Mouse (Mus musculus) embryonic facial prominence, embryonic 14.5 days (tissue): ENCODE data around the gene Atg14. TPM values are rescaled to one million over a fixed set of nuclear protein-coding genes. Genes with fewer than 3 reads are reported as not detected.

Source experiments
- ATAC-seq: fragments of 200-750 bp; cut with Nextera tagmentation; 2 replicates; pipeline ENCODE4 v1.8.0; 2017; ENCODE audit warnings: low read depth, moderate number of reproducible peaks, moderate TSS enrichment
- DNase-seq: peaks from one replicate; pipeline ENCODE4 v3.0.0-alpha.2; 2015; ENCODE audit warnings: low spot score
- H3K27ac ChIP-seq: fragments of 300-500 bp; sonication (generic); replicated peaks from 2 replicates; pipeline ENCODE4 v1.5.1; 2014; ENCODE audit warnings: low read depth, mild to moderate bottlenecking, low read length, moderate library complexity
- H3K27me3 ChIP-seq: fragments of 300-500 bp; sonication (generic); replicated peaks from 2 replicates; pipeline ENCODE4 v1.6.1; 2014; ENCODE audit warnings: low read length; ENCODE audit not compliant: control insufficient read depth, insufficient read depth
- H3K36me3 ChIP-seq: fragments of 300-500 bp; sonication (generic); 2 replicates; pipeline ENCODE4 v1.6.1; 2014; ENCODE audit warnings: low read length, mixed read lengths; ENCODE audit not compliant: control insufficient read depth, insufficient read depth
- H3K4me1 ChIP-seq: fragments of 300-500 bp; sonication (generic); 2 replicates; pipeline ENCODE4 v1.6.1; 2014; ENCODE audit warnings: antibody characterized with exemption, low read length; ENCODE audit not compliant: control insufficient read depth, insufficient read depth
- H3K4me2 ChIP-seq: fragments of 300-500 bp; sonication (generic); 2 replicates; pipeline ENCODE4 v1.6.1; 2014; ENCODE audit warnings: low read depth, mild to moderate bottlenecking, low read length, moderate library complexity, mixed read lengths
- H3K4me3 ChIP-seq: fragments of 300-500 bp; sonication (generic); 2 replicates; pipeline ENCODE4 v1.5.1; 2014; ENCODE audit warnings: low read depth, mild to moderate bottlenecking, low read length
- H3K9ac ChIP-seq: fragments of 300-500 bp; sonication (generic); 2 replicates; pipeline ENCODE4 v1.6.1; 2014; ENCODE audit warnings: low read depth, mild to moderate bottlenecking, low read length, moderate library complexity, mixed read lengths
- H3K9me3 ChIP-seq: fragments of 300-500 bp; sonication (generic); 2 replicates; pipeline ENCODE4 v1.6.1; 2016; ENCODE audit warnings: low read length; ENCODE audit not compliant: control insufficient read depth
- WGBS: fragments of 180-500 bp; shearing (Covaris S2); extraction: QIAGEN DNeasy Blood & Tissue Kit; methylation state at CpG from one replicate; pipeline ENCODE4 v1.1.7; 2014; 5-methylcytosine and 5-hydroxymethylcytosine counted together
- polyA plus RNA-seq: library from polyadenylated mRNA; unstranded; fragments of >200 nt; fragmentation: Nextera tagmentation; extraction: Ambion mirVana; gene quantifications from 2 replicates; pipeline ENCODE4 v1.2.1, GENCODE M21; 2014

The Atg14 gene
- polyA plus RNA-seq, 1 experiment from 2014 or later, result 12.5 TPM

GRCm38 (mm10) chr14:47581280-47581679, 10.8 kb upstream of the Atg14 start:
- no peaks in the 10 kb centered on the region for H3K36me3 ChIP-seq
- no peaks in the 10 kb centered on the region for H3K9me3 ChIP-seq
- no peak overlapping the region for H3K27ac ChIP-seq
- no peak for DNase-seq
- no peak for ATAC-seq
- no peak overlapping the region for H3K4me3 ChIP-seq
- H3K4me2 ChIP-seq, result no peak overlapping the region
- H3K27me3 ChIP-seq, result no peaks in the 10 kb centered on the region
- H3K9ac ChIP-seq, result no peak overlapping the region
- 50% methylated on average over 1 of the region's 1 CpGs for WGBS
- H3K4me1 ChIP-seq, result no peaks in the 10 kb centered on the region

DNA sequence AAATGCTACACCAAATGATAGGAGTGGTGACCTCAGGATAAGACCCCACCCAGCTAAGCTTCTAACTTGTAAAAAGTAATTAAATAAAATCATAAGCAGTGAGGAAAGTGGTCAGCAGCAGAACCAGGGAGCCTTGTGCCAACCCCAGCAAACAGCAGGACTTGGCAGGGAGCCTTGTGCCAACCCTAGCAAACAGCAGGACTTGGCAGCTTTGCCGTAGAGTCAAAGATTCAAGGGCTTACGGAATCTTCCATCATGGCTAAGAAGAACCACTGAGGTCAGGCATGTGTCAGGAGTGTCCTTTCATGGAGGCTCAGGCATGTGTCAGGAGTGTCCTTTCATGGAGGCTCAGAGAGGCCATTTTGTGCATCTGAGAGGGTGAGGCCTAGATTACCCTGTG, 7.6 kb upstream of the Atg14 start:
- no peaks in the 10 kb centered on the region for H3K4me1 ChIP-seq
- ATAC-seq (no peak), DNase-seq (no peak)
- H3K27me3 ChIP-seq, result no peaks in the 10 kb centered on the region
- no peaks in the 10 kb centered on the region for H3K36me3 ChIP-seq
- no peak overlapping the region for H3K4me2 ChIP-seq
- no peaks in the 10 kb centered on the region for H3K9me3 ChIP-seq
- H3K9ac ChIP-seq, result no peak overlapping the region
- WGBS, result 92% methylated on average over 2 of the region's 2 CpGs
- no peak overlapping the region for H3K27ac ChIP-seq
- H3K4me3 ChIP-seq, result no peak overlapping the region

- Histone ChIP-seq H3K27ac (no peak overlapping the region), H3K36me3 (no peaks in the 10 kb centered on the region), H3K27me3 (no peaks in the 10 kb centered on the region), H3K9ac (no peak overlapping the region), H3K9me3 (no peaks in the 10 kb centered on the region), H3K4me2 (no peak overlapping the region), H3K4me1 (no peaks in the 10 kb centered on the region), H3K4me3 (no peak overlapping the region)
- DNase-seq (no peak), ATAC-seq (no peak)
- 55% methylated on average over 4 of the region's 4 CpGs for WGBS
Observed at GRCm38 (mm10) chr14:47576687-47577086, 6.2 kb upstream of the Atg14 start.

DNA sequence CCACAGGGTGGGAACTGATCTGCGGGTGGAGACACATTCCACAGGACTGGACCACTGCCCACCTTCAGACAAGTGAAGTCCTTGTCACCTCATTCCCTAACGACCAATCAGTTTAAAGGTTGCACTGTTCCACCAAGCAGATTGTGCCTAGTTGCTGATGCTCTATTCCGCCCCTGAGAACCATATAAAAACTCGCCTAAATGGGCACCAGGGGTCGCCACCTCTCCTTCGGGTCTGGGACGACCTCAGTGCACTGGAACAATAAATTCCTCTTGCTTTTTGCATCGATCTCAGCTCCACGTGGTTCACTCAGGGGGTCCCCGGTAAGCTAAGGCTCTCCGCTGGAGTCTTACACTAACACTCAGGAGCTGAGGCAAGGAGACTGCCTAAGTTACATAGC, 4.3 kb upstream of the Atg14 start:
- WGBS, result 80% methylated on average over 11 of the region's 11 CpGs
- H3K27ac ChIP-seq, result no peak overlapping the region
- H3K4me1 ChIP-seq, result no peaks in the 10 kb centered on the region
- no peaks in the 10 kb centered on the region for H3K9me3 ChIP-seq
- ATAC-seq (no peak), DNase-seq (no peak)
- H3K27me3 ChIP-seq, result no peaks in the 10 kb centered on the region
- no peak overlapping the region for H3K9ac ChIP-seq
- H3K4me2 ChIP-seq, result no peak overlapping the region
- no peaks in the 10 kb centered on the region for H3K36me3 ChIP-seq
- H3K4me3 ChIP-seq, result no peak overlapping the region

DNA sequence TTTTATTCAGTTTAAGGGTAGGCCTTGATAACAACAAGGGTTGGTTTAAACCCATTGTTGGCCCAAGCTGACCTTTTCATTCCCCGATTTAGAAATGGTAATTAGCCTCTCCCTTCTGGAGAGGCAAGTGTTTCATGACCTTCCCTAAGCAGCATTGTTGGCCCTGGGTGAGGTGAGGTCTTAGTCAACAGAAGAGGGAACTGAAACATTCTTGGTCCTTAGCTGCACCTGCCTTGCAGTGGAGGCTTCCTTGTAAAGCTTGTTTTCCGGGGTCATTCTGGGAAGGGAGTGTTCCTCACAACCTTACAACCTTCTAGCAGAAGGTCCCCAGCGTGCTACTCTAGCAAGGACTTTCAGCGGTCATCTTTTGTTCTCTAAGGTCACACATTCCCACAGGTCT, 2.3 kb upstream of the Atg14 start:
- Histone ChIP-seq H3K9ac (no peak overlapping the region), H3K4me2 (no peak overlapping the region), H3K9me3 (no peaks in the 10 kb centered on the region), H3K27ac (no peak overlapping the region), H3K4me1 (peaks cover 3% of the 10 kb centered on the region), H3K27me3 (no peaks in the 10 kb centered on the region), H3K36me3 (no peaks in the 10 kb centered on the region), H3K4me3 (no peak overlapping the region)
- ATAC-seq, result no peak
- DNase-seq, result no peak
- 78% methylated on average over 4 of the region's 4 CpGs for WGBS

- peak overlapping the region; percentile 79 for H3K4me3 ChIP-seq
- H3K9ac ChIP-seq, result peak overlapping the region; percentile 83
- H3K36me3 ChIP-seq, result 0 out of 2 replicates have a peak, but pooled peaks cover 4% of the 10 kb centered on the region
- 0% methylated on average over 34 of the region's 46 CpGs for WGBS
- H3K9me3 ChIP-seq, result no peaks in the 10 kb centered on the region
- ATAC-seq (peak; percentile 100), DNase-seq (peak; percentile 98)
- H3K4me2 ChIP-seq, result peak overlapping the region; percentile 89
- H3K4me1 ChIP-seq, result peaks cover 9% of the 10 kb centered on the region
- H3K27me3 ChIP-seq, result no peaks in the 10 kb centered on the region
- H3K27ac ChIP-seq, result no peak overlapping the region
Observed at GRCm38 (mm10) chr14:47567962-47568652, 2.3 kb downstream of the Atg14 start.

DNA sequence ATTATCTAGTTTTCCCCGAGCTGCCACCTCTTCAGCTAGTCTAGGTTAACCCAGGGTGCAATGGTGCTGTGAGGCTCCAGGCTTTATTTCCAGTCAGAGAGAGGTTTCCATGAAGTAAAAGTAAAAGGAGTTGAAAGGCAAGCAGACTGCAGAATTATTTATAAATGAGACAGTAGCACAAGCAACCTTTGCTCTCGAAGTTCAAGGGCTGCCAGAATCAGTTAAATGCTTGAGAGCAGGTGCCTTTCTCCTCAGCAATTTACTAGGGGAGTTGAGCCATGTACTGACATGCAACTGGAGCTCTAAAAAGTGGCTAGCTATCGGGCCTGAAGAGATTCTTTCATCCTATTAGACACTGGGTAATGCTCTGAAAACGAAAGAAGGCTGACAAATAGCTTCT, 7.3 kb downstream of the Atg14 start:
- no peak overlapping the region for H3K4me3 ChIP-seq
- H3K4me2 ChIP-seq, result no peak overlapping the region
- H3K4me1 ChIP-seq, result peaks cover 6% of the 10 kb centered on the region
- WGBS, result 76% methylated on average over 4 of the region's 4 CpGs
- no peak for DNase-seq
- no peak for ATAC-seq
- no peak overlapping the region for H3K9ac ChIP-seq
- no peak overlapping the region for H3K27ac ChIP-seq
- peaks cover 17% of the 10 kb centered on the region; the same call in 1 of the 2 replicates for H3K36me3 ChIP-seq
- no peaks in the 10 kb centered on the region for H3K27me3 ChIP-seq
- H3K9me3 ChIP-seq, result no peaks in the 10 kb centered on the region

- H3K27ac ChIP-seq, result no peak overlapping the region
- H3K4me3 ChIP-seq, result no peak overlapping the region
- H3K4me1 ChIP-seq, result peaks cover 6% of the 10 kb centered on the region
- no peak for DNase-seq
- H3K27me3 ChIP-seq, result no peaks in the 10 kb centered on the region
- H3K9ac ChIP-seq, result no peak overlapping the region
- ATAC-seq, result no peak
- no peak overlapping the region for H3K4me2 ChIP-seq
- no peaks in the 10 kb centered on the region for H3K9me3 ChIP-seq
- peaks cover 17% of the 10 kb centered on the region; the same call in 1 of the 2 replicates for H3K36me3 ChIP-seq
- WGBS, result 94% methylated on average over 1 of the region's 1 CpGs
Observed at GRCm38 (mm10) chr14:47562530-47562929, 7.9 kb downstream of the Atg14 start.

- 80% methylated on average over 2 of the region's 2 CpGs for WGBS
- H3K4me3 ChIP-seq, result no peak overlapping the region
Observed at GRCm38 (mm10) chr14:47560714-47561113, 9.7 kb downstream of the Atg14 start.

More at GRCm38 (mm10) chr14:47560714-47561113, 9.7 kb downstream of the Atg14 start:
- H3K27me3 ChIP-seq, result no peaks in the 10 kb centered on the region
- no peak overlapping the region for H3K9ac ChIP-seq
- ATAC-seq (no peak), DNase-seq (no peak)
- H3K4me1 ChIP-seq, result no peaks in the 10 kb centered on the region
- no peaks in the 10 kb centered on the region for H3K9me3 ChIP-seq
- H3K4me2 ChIP-seq, result no peak overlapping the region
- peaks cover 29% of the 10 kb centered on the region for H3K36me3 ChIP-seq
- no peak overlapping the region for H3K27ac ChIP-seq
